Mouse (Mus musculus): Measurements from ENCODE around the gene Gys1. TPM values are rescaled to one million over a fixed set of nuclear protein-coding genes. Genes with fewer than 3 reads are reported as not detected.
A peak's percentile ranks its signal among the peaks of the same experiment; 100 is the strongest.

Gys1 gene
- polyA plus RNA-seq, 1 experiment from 2014 or later, result 26.0 TPM

- no peak for DNase-seq (ENCODE audit: low spot score)
- ATAC-seq (replicated peaks; ENCODE audit: low FRiP score, low read depth), result no peak
- H3K36me3 ChIP-seq (ENCODE audit: insufficient read depth, low read length), result peaks cover 20% of the 10 kb centered on the region
- no peak for TF ChIP-seq CTCF (IDR thresholded peaks at IDR 0.05; ENCODE audit: low read depth)
- H3K4me3 ChIP-seq (replicated peaks; ENCODE audit: low read depth, low read length), result no peak overlapping the region
- 51% methylated on average over 7 of the region's 7 CpGs for WGBS
- no peaks in the 10 kb centered on the region; the same call in 1 of the 2 replicates for H3K4me1 ChIP-seq (replicated peaks; ENCODE audit: insufficient read depth, low read length)
- H3K27ac ChIP-seq, result no peak overlapping the region
- no peak overlapping the region for H3K9ac ChIP-seq (ENCODE audit: low read depth, low read length)
- no peaks in the 10 kb centered on the region for H3K27me3 ChIP-seq (ENCODE audit: insufficient read depth, low read length)
- no peaks in the 10 kb centered on the region for H3K9me3 ChIP-seq (replicated peaks; ENCODE audit: low read length)
- H3K4me2 ChIP-seq (ENCODE audit: low read length), result no peak overlapping the region
Observed at GRCm38 (mm10) chr7:45489578-45489977, 54.9 kb downstream of the Gys1 start.

GRCm38 (mm10) chr7:45490822-45491221 lies 56.2 kb downstream of the Gys1 start:
- WGBS, result 29% methylated on average over 9 of the region's 9 CpGs
- H3K9ac ChIP-seq (ENCODE audit: low read depth, low read length), result no peak overlapping the region
- H3K27me3 ChIP-seq (ENCODE audit: insufficient read depth, low read length), result no peaks in the 10 kb centered on the region
- DNase-seq (ENCODE audit: low spot score), result peak; percentile 38
- H3K9me3 ChIP-seq (replicated peaks; ENCODE audit: low read length), result no peaks in the 10 kb centered on the region
- no peaks in the 10 kb centered on the region; the same call in 1 of the 2 replicates for H3K4me1 ChIP-seq (replicated peaks; ENCODE audit: insufficient read depth, low read length)
- no peak overlapping the region for H3K4me3 ChIP-seq (replicated peaks; ENCODE audit: low read depth, low read length)
- peak overlapping the region; percentile 37; the same call in 1 of the 2 replicates for H3K27ac ChIP-seq
- H3K36me3 ChIP-seq (ENCODE audit: insufficient read depth, low read length), result peaks cover 30% of the 10 kb centered on the region
- ATAC-seq (replicated peaks; ENCODE audit: low FRiP score, low read depth), result 0 out of 2 replicates have a peak, but pooled peaks have one; percentile 13
- TF ChIP-seq CTCF (IDR thresholded peaks at IDR 0.05; ENCODE audit: low read depth), result no peak
- 0 out of 2 replicates have a peak overlapping the region, but pooled peaks have one; percentile 25 for H3K4me2 ChIP-seq (ENCODE audit: low read length)

GRCm38 (mm10) chr7:45491264-45491663 lies 56.6 kb downstream of the Gys1 start:
- ATAC-seq (replicated peaks; ENCODE audit: low FRiP score, low read depth) (no peak), DNase-seq (ENCODE audit: low spot score) (peak; percentile 47)
- peak overlapping the region; percentile 37; the same call in 1 of the 2 replicates for H3K27ac ChIP-seq
- 15% methylated on average over 3 of the region's 3 CpGs for WGBS
- no peaks in the 10 kb centered on the region for H3K27me3 ChIP-seq (ENCODE audit: insufficient read depth, low read length)
- H3K4me3 ChIP-seq (replicated peaks; ENCODE audit: low read depth, low read length), result no peak overlapping the region
- no peak overlapping the region for H3K9ac ChIP-seq (ENCODE audit: low read depth, low read length)
- H3K4me1 ChIP-seq (replicated peaks; ENCODE audit: insufficient read depth, low read length), result no peaks in the 10 kb centered on the region; the same call in 1 of the 2 replicates
- no peak for TF ChIP-seq CTCF (IDR thresholded peaks at IDR 0.05; ENCODE audit: low read depth)
- H3K4me2 ChIP-seq (ENCODE audit: low read length), result peak overlapping the region; percentile 19; the same call in 1 of the 2 replicates
- peaks cover 30% of the 10 kb centered on the region for H3K36me3 ChIP-seq (ENCODE audit: insufficient read depth, low read length)
- H3K9me3 ChIP-seq (replicated peaks; ENCODE audit: low read length), result no peaks in the 10 kb centered on the region

- H3K27me3 ChIP-seq (ENCODE audit: insufficient read depth, low read length), result no peaks in the 10 kb centered on the region
- no peak for ATAC-seq (replicated peaks; ENCODE audit: low FRiP score, low read depth)
- no peak for TF ChIP-seq CTCF (IDR thresholded peaks at IDR 0.05; ENCODE audit: low read depth)
- H3K36me3 ChIP-seq (ENCODE audit: insufficient read depth, low read length), result peaks cover 38% of the 10 kb centered on the region
- WGBS, result 95% methylated on average over 8 of the region's 8 CpGs
- no peak overlapping the region for H3K27ac ChIP-seq
- no peaks in the 10 kb centered on the region for H3K9me3 ChIP-seq (replicated peaks; ENCODE audit: low read length)
- no peak overlapping the region for H3K4me2 ChIP-seq (ENCODE audit: low read length)
- no peak overlapping the region for H3K4me3 ChIP-seq (replicated peaks; ENCODE audit: low read depth, low read length)
- H3K9ac ChIP-seq (ENCODE audit: low read depth, low read length), result no peak overlapping the region
- no peaks in the 10 kb centered on the region; the same call in 1 of the 2 replicates for H3K4me1 ChIP-seq (replicated peaks; ENCODE audit: insufficient read depth, low read length)
- no peak for DNase-seq (ENCODE audit: low spot score)
Observed at GRCm38 (mm10) chr7:45492225-45492844, 57.7 kb downstream of the Gys1 start.

GRCm38 (mm10) chr7:45492951-45493350 lies 58.3 kb downstream of the Gys1 start:
- no peak for ATAC-seq (replicated peaks; ENCODE audit: low FRiP score, low read depth)
- Histone ChIP-seq H3K4me3 (replicated peaks; ENCODE audit: low read depth, low read length) (no peak overlapping the region), H3K9me3 (replicated peaks; ENCODE audit: low read length) (no peaks in the 10 kb centered on the region), H3K4me1 (replicated peaks; ENCODE audit: insufficient read depth, low read length) (no peaks in the 10 kb centered on the region; the same call in 1 of the 2 replicates), H3K27ac (no peak overlapping the region), H3K9ac (ENCODE audit: low read depth, low read length) (no peak overlapping the region), H3K27me3 (ENCODE audit: insufficient read depth, low read length) (no peaks in the 10 kb centered on the region), H3K4me2 (ENCODE audit: low read length) (no peak overlapping the region), H3K36me3 (ENCODE audit: insufficient read depth, low read length) (peaks cover 43% of the 10 kb centered on the region)
- no peak for TF ChIP-seq CTCF (IDR thresholded peaks at IDR 0.05; ENCODE audit: low read depth)
- no peak for DNase-seq (ENCODE audit: low spot score)
- WGBS, result 96% methylated on average over 5 of the region's 5 CpGs

GRCm38 (mm10) chr7:45494548-45494947 lies 59.9 kb downstream of the Gys1 start:
- Histone ChIP-seq H3K9ac (ENCODE audit: low read depth, low read length) (no peak overlapping the region), H3K36me3 (ENCODE audit: insufficient read depth, low read length) (peaks cover 58% of the 10 kb centered on the region), H3K4me2 (ENCODE audit: low read length) (no peak overlapping the region), H3K4me1 (replicated peaks; ENCODE audit: insufficient read depth, low read length) (no peaks in the 10 kb centered on the region; the same call in 1 of the 2 replicates), H3K9me3 (replicated peaks; ENCODE audit: low read length) (no peaks in the 10 kb centered on the region), H3K4me3 (replicated peaks; ENCODE audit: low read depth, low read length) (no peak overlapping the region), H3K27me3 (ENCODE audit: insufficient read depth, low read length) (no peaks in the 10 kb centered on the region), H3K27ac (no peak overlapping the region)
- DNase-seq (ENCODE audit: low spot score) (no peak), ATAC-seq (replicated peaks; ENCODE audit: low FRiP score, low read depth) (no peak)
- TF ChIP-seq CTCF (IDR thresholded peaks at IDR 0.05; ENCODE audit: low read depth), result no peak
- WGBS, result 84% methylated on average over 9 of the region's 9 CpGs

Data from kidney, postnatal 0 days (tissue).